Mouse (Mus musculus): Measurements from ENCODE around the gene 1700013G24Rik.

DNA sequence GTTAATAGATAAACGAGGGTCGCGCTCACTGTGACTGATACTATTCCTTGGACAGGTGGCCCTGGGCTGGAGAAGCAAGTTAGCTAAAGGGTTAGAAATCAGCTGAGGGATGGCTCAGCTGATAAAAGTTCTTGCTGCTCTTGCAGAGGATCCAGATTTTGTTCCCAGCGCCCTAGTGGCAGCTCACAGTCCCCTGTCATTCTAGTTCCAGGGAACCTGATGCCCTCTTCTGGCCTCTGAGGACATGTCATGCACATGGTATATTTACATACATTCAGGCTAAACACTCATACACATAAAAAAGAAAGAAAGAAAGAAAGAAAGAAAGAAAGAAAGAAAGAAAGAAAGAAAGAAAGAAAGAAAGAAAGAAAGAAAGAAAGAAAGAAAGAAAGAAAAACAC is 11.8 kb upstream of the 1700013G24Rik start:
- TF ChIP-seq POLR2A (IDR thresholded peaks at IDR 0.05; ENCODE audit: control insufficient read depth, low read depth, low read length) (no peak), CTCF (IDR thresholded peaks at IDR 0.05; ENCODE audit: control insufficient read depth, insufficient read depth, insufficient replicate concordance, low read depth, low read length) (no peak)
